Mouse (Mus musculus) T-cell, adult 2 months (primary cell): Measurements from ENCODE around the gene Hipk2.

ENCODE experiments used
- DNase-seq: peaks from one replicate; pipeline ENCODE4 v3.0.0; 2022; ENCODE audit warnings: low spot score

The Hipk2 gene

DNA sequence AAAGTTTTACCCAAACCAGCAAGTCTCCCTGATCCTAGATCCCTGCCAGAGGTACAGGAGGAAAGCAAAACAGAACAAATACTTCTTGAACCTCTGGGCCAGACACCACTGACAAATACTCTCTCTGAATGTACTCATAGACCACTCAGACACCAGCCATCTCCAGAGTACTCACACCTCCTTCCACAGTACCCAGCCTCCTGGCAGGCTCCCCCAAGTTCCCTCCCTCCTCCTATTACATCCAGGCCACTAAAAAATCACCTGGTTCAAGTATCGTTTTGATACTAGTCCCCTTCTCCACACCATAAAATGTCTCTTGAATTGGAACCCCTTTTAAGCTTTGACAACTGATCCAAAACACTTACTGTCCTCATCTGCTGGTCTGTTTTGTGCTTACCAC is 8.7 kb downstream of the Hipk2 start:
- DNase-seq: no peak

DNA sequence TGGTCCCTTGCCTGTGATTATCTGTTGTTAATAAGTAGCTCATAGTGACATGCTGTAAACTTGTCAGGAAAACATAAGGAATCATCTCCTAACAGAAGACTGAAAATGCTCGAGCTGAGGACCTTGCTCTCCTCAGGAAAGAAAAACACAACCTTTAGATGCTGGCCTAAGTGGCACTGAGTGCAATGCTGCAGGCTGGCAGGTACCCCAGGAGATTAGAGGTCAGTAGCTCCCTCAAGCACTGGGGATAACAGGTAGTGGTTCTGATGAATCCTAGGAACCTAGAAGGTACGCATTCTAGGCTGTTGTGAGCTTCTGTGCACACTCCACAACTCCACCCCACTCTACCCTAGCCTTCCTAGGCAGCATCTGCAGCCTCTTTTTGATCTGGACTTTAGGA is 9.2 kb downstream of the Hipk2 start:
- no peak for DNase-seq

DNA sequence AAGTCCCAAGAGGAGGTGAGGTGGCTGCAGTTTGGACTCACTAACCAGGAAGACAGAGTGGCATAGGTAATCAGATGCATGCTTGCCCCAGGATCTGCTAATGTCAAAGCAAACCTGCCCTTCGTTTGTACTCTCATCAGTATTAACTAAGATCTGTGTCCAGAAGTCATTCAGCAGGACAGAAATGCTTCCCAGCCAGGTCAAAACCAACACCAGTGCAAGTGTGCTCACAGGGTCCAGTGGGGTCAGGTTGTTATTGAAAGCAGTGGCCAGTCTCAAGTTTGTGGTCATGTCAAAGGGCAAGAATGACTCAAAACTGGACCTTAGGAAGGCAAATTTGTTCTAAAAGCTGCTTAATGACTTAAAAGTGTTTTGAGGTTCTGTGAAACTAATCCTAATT is 9.6 kb downstream of the Hipk2 start:
- DNase-seq: no peak

DNA sequence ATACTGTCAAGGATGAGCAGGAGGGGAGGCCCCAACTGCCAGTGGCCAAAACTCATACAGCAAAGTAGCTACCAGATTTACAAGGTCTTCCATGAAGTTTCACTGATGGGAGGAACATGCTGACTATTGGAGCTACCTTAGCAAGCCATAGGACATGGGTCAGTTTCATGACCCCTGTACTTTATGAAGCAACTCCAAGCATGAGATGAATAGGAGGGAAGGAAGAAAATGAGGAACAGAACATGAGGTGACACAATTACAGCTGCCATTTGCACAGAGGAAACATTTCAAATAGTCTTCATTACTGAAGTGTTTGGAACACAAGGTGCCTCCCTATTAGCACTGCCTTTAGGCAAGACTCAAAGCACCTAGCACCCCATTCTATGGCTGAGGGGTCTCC is 10.2 kb downstream of the Hipk2 start:
- DNase-seq: no peak

DNA sequence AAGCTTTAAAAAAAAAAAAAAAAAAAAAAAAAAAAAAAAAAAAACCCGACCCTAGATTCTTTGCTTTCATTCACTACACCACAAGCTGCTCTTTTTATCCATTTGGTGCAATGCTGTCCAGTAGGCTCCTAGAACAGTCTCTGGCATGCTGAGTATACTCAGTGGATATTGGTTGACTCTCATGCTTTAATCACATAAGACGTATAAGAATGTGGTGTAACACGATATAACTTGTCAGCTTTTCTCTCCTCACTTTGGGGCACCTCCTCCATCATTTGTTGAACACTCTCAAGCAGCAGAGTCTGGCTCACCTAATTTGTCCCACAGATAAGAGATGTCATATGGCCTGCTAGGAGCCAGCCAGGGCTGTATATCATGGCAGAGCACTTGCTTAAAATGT is 12.4 kb downstream of the Hipk2 start:
- DNase-seq: no peak

DNA sequence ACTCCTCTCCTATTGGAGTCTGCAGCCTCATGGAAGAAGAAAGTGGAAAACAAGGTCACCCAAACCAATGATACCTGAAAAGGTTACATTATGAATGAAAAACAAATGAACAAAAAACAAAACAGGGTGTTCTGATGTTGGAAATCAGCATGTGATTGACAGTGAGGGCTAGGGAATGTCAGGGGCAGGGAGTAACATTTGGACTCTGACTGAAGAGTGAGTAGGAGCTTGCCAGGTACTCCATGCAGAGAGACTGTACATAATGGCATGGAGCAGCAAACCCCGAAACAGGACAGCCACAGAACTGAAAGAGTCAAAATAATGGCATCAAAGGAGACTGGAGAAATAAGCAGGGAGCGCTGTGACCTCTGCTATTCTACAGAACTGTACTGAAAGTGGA is 15.7 kb downstream of the Hipk2 start:
- DNase-seq: no peak

DNA sequence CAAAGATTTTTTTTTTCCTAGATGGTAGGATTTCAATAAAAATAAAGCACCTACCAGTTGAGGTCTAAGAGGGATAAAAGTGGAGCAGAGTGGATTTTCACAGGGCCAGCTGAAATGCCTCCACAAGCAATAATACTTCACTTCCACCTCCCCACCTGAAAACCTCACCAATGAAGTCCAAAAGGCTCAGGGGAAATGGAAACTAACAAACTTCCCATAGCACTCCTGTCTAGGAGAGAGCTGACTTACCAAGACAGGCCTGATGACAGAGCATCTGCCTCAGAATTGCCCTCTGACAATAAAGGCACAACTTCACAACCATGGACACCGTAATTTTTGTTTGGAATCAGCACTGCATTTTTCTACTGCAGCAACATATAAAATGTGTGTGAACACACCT is 16.1 kb downstream of the Hipk2 start:
- DNase-seq: no peak

DNA sequence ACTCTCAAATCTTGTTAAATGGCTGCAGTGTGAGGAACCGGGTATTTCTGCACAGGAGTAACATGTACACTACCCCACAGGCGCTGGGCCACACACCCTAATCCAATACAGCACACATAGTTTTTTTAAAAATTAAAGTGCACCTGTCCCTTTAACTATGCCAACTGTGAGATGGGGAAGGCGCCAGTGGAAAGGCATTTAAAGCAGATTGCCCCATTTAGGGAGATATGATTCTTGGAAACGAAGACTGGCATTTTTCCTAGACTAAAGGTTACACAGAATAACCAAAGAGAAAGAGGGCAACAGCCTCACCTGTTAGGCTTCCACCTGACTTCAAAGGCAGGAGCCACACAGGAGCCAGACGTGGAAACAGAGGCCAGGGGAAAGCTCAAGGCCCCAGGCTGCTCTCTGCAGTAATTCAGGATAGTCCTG is 22.4 kb downstream of the Hipk2 start:
- no peak for DNase-seq

DNA sequence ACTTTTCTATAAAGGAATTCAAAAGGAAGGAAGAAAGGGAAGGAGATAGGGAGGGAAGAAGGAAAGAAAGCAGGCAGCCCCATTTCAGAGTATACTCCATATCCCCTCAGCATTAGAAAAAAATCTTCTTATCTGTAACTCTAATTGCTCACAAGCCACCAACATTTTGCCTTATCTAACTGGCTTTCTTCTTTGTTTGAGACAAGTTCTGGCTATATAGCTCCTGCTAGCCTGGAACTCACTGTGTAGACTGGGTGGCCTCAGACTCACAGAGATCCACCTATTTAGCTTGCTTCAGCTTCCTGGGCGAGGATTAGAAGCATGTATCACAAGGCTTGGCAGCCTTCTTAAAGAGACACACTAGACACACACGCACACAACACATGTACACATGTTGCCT is 24.2 kb downstream of the Hipk2 start:
- no peak for DNase-seq

DNA sequence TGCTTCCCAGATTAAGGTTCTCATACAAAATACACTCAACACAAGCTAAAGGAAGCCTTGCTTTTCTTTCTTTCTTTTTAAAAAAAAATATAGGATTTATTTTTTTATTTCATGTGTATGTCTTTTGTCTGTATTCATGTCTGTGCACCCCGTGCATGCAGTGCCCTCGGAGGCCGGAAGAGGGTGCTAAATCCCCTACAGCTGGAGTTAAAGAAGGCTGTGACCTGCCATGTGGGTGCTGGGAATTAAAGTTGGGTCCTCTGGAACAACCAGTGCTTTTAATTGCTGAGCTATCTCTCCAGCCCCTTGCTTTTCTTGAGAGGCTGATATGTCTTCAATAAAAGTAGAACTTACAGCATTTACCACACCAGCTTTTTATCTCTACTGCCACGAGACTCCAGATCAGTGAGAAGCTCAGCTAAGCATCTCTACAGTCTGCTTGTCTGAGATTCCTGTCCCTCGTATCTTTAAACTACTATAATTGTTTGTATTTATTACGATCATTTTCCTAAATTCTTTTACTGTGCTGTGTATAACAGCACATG is 25.2 kb downstream of the Hipk2 start:
- no peak for DNase-seq

DNA sequence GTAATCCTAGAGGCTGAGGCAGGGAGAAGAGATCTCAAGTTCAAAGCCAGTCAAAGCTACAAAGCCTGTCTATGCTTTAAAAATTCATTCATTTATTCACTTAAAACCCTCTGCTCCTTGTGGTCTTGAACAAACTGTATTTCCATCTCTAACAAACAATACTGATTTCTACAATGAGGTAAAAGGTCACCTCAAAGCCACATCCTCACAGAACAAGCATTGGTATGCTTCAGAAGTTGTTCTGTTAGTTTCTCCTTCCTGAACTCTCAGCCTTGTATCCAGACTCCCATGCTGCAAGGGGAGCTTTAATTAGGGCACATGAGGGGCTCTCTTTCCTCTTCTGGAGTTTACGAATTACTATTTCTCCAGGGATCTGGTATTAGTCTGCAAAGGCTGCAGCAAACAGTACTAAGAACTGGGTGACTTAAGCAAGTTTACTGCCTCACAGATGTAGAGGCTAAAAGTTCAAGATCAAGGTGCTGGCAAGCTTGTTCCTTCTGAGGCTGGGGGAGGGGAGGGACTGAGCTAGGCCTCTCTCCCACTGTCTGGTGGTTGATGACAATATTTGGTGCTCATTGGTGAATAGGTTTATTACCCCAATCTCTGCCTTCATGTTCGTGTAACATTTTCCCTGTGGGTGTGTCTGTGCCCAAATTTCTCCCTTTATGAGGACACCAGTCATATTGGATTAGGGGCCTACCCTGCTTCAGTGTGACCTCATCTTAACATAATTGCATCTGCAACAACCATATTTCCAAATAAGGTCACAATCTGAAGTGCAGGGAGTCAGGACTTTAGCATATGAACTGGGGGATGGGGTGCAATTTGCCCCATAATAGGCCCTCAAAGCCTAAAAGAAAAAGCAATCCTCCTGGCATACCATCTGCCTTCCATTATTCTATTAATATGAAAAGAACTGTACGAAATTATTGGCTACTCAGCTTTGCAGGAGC is 27.7 kb downstream of the Hipk2 start:
- DNase-seq: peak; percentile 65

DNA sequence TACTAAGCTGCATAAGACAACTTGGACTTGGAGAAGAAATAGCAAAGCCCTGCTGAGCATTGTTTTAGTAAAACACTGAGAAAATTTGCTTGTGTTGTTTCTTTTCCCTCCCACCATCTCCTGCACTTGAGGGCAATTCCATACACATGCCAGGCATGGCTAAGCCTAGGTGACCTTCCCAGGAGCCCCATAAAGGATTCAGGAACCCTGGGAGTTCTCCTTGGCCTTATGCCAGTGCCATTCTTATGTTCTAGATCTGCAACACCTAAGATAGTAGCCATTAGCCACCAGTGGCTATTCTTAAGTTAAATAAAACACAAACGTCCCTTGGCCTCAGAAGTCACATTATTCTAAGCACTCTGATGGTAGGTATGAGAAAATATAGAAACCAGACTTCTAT is 28.5 kb downstream of the Hipk2 start:
- no peak for DNase-seq

DNA sequence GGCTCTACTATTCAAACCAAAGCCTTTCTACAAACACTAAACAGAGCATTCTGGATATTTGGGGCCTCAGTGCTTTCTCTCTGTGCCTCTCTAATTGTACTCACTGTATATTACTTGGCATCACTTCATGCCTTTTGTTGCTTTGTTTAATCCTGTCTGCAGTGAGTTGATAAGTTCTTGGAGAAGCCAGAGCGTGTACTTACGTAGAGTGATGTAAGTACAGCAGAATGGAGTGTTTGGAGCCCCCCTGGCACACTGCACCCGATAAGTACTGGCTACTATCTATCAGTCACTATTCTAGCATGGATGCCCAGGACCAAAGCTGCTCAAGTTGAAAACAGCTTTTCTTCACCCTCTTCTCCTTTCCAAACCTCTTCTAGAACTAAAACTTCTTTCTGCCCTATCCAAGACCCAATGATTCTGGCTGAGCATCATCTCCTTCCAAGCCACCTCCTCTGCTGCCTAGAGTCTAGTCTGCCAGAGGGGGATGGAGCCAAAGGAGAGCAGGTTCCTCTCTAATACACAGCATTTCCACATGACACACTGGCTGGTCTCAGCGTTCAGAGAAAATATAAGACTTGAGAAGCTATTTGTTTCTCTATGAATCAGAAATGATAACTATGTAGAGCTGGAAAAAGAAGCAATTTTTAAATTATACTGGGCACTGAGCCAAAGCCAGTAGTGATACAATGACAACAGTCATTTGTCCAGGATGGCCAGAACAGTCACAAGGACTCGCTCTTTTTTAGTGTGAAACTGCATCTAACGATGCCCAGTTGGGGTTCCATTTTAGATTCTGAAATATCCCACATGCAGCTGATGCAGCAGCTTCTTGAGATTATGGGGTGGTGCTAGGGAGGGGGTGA is 29.4 kb downstream of the Hipk2 start:
- no peak for DNase-seq

DNA sequence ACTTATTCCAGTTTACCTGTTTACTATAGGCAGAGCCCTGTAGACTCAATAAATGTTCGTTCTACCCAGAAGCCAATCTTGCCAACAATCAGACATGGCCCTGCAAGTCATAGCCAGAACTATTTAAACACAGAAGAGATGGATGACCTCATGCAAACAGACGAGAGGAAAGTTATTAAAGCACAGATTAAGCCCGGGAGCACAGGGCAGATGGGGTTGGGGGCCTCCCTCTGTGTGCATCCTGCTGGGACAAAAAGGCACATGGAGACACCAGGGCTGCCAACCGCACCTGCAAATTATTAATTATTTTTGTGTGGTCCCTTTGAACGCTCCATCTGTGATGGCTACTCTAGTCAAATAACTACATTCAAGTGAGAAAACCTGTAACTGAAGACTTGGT is 30.1 kb downstream of the Hipk2 start:
- DNase-seq: no peak

DNA sequence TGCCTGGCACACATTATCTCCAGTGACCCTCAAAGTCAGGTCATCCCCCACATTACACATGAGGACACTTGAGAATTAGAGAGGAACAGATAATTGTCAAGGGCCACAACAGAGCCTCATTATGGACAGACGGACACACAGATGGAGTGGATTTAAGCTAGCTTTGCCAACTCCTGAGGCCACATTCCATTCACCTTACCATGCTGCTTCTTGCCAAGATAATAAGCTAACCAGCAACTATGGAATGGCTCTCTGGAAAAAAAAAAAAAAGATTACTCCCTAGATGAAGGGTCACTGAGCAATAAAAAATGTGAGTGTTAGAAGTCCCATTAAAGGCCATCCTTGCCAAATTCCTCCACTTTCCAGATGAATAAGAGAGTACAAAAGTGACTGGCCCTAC is 30.8 kb downstream of the Hipk2 start:
- no peak for DNase-seq

DNA sequence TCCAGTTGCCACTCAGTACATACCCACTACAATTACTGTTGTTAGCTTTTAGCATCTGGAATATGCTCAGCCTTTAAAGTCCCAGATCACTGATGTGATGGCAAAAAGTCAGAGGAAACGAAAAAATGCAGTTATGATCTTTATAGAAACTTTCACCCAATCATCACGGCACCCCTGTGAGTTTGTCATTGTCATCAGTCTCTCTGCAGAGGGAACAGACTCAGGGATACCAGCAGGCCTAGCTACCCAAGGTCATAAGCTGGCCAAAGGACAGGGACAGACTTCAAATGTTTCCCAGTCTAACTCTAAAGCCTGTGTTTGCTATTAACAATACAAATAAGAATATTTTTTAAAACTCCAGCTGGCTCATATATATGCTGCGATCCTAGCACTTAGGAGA is 34.4 kb downstream of the Hipk2 start:
- DNase-seq: no peak

DNA sequence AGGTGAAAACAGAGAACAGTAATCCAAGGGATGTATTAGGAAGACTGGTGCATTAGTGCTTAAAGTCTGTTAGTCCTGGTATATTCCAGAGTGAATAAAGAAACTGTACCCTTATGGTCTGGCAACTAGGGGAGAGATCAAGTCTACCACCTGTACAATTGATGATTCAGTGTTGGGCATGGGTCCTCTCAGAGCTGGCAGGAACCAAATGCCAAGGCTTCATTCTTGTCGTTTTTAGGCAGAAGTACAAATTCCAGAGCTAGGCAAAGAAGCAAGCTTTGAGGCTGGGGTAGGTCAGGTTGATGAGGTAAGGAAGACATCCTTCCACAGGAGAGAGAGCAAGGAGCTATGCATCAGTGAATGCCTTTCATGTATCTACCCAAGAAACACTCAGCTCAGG is 35.2 kb downstream of the Hipk2 start:
- DNase-seq: no peak

DNA sequence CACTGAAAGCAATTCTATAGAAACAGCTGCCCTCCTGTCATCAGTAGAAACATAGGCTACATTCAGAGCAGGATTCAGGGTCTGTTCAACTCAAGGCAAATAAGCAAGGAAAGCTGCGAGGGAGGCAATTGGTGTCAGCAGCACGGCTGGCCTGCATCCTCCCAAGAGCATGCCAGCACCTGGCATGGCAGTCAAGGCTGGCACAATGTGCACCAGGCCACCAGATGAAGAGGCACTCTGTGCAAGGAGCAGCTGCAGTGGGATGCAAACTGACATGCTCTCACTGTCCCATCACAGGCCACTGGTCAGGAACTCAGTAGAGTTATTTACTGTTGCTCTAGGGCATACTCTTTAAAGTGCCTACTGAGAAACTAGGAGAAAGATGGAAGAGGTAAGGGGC is 35.6 kb downstream of the Hipk2 start:
- DNase-seq: no peak

DNA sequence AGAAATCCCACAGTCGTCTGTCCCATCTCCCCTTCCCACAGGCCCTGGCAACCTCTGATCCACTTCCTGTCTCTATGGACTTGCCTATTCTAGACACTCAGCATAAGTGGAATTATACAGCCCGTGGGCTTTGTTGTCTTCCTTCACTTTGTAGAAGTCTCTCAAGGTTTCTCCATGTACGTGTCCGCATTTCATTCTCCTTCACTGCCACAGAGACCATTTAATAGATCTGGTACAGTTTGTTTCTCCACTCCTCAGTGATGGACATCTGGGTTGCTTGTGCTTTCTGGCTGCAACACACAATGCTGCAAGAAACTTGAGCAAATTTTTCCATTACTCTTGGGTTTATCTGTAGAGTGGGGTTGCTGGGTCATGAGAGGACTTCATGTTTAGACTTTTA is 36.1 kb downstream of the Hipk2 start:
- no peak for DNase-seq

DNA sequence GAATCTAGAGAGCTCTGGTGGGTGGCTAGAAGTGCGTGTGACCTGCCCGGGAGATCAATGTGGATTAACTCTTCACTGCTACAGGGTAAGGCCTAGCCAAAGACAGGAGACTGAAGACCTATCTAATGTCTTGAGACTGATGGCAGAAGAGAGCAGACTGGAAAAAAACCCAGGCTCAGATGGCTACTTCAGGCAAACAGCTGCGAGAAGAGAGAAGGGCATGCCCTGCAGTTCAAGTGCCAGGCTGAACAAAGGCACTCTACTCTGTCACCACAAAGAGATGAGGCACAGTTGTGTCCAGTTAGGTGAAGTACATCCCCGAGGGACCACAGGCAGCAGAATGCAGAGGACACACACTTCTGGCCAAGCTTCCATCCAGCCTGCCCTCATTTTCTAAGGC is 37.9 kb downstream of the Hipk2 start:
- no peak for DNase-seq

DNA sequence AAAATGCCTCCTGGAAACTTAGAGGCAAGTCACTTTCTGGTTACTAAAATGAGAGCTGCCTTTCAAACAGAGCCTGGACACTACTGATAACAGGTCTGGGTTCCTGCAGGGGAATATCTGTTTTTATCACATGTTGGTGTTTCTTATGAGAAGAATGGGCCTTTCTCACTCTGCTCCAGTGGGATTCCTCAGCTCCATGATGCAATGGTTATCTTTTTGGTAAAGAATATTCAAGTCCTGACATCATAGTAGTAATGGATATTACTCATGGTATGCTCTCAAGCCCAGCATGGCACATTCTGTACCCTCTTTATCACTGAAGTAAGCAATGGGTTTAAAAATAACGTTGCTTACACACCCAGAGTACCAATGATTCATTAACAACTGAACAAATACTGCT is 40.7 kb downstream of the Hipk2 start:
- DNase-seq: no peak

DNA sequence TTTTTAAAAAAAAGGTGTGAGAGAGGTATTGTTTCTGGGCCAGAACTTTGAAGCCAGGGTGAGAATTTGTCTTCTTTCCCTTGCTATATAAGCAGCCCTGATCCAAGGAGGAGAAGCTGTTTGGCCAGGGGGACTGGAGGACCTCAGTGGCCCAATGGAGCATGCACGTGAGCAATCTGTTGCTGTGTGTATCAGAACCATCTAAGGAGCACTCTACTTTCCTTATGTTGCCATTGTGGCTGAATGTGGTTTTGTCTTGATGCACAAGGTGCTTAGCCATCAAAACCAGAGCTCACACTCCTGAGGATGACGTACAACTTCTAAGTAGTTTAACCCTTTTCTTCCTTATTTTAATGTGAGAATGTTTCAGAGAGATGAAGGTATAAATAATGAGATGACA is 41.2 kb downstream of the Hipk2 start:
- DNase-seq: peak; percentile 35

DNA sequence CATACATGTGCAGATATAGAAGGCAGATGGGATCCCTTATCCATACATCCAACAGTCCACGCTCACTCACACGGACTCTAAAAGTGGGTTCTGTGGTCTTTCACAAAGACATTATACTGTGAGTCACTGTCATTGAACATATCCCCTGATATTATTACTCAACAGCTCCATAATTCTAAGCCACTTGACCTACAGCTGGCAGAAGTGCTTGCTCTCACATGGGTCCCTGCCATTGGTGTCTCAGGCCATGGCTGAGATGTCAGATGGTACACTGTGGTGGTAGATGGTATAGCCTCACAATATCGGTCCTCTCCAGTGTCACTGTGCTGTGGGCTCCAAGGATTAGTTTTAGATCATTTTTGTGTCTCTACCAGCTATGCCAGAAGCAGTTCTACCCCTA is 42.2 kb downstream of the Hipk2 start:
- no peak for DNase-seq
